Mouse (Mus musculus) olfactory bulb, adult 2 months (tissue): ENCODE data around the gene Adprh.

Experiments used
- CTCF ChIP-seq: fragments of 200-500 bp; IDR thresholded peaks from 2 replicates; pipeline ENCODE4 v1.5.1; 2012; ENCODE audit warnings: low read depth, mild to moderate bottlenecking, low read length, moderate library complexity; ENCODE audit not compliant: insufficient read depth
- POLR2A ChIP-seq: fragments of 200-500 bp; IDR thresholded peaks from 2 replicates; pipeline ENCODE4 v1.6.1; 2012; ENCODE audit warnings: mild to moderate bottlenecking, low read depth, low read length, moderate library complexity; ENCODE audit not compliant: insufficient read depth

GRCm38 (mm10) chr16:38425374-38425773, 27.1 kb downstream of the Adprh start:
- TF ChIP-seq POLR2A, result no peak
- no peak for TF ChIP-seq CTCF
